Mouse (Mus musculus): ENCODE results near the gene Gm11172. TPM values are rescaled to one million over a fixed set of nuclear protein-coding genes. Genes with fewer than 3 reads are reported as not detected.

Gene Gm11172
- polyA plus RNA-seq, 1 experiment from 2014 or later, result not detected

DNA sequence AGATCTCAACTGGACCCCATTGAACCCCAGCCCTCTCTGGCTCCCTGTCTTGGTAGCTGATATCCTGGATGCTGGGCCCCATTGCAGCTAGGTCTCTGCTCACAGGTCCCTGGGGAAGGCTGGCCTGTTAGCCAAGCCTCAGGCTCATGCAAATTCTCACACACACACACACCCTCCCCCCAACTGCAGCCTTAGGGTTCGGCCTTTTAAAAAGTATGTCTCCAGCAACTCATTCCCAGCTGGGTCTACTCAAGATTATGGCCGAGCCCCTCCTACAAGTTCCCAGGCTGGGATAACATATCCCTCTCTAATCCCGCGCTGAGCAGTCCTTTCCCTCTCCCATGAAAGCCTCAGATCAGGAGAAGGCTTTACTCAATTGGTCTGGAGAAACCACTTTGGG is 8.7 kb downstream of the Gm11172 start:
- no peak overlapping the region for H3K27ac ChIP-seq (ENCODE audit: low read depth, low read length)
- no peak overlapping the region for H3K4me2 ChIP-seq (ENCODE audit: low read length)
- WGBS, result 73% methylated on average over 4 of the region's 4 CpGs
- H3K9me3 ChIP-seq (ENCODE audit: control insufficient read depth, low read length), result no peaks in the 10 kb centered on the region; the same call in 1 of the 2 replicates
- no peak overlapping the region for H3K4me3 ChIP-seq (ENCODE audit: low read length)
- H3K9ac ChIP-seq (ENCODE audit: low read depth, low read length), result no peak overlapping the region
- ATAC-seq, result no peak
- no peaks in the 10 kb centered on the region for H3K36me3 ChIP-seq (ENCODE audit: control insufficient read depth, insufficient read depth, low read length)
- no peaks in the 10 kb centered on the region for H3K4me1 ChIP-seq (ENCODE audit: control insufficient read depth, insufficient read depth, low read depth, low read length)
- no peaks in the 10 kb centered on the region for H3K27me3 ChIP-seq (replicated peaks; ENCODE audit: control insufficient read depth, insufficient read depth, low read length)

- 86% methylated on average over 1 of the region's 1 CpGs for WGBS
- no peak overlapping the region for H3K27ac ChIP-seq (ENCODE audit: low read depth, low read length)
- H3K4me3 ChIP-seq (ENCODE audit: low read length), result no peak overlapping the region
- ATAC-seq, result no peak
- no peaks in the 10 kb centered on the region; the same call in 1 of the 2 replicates for H3K9me3 ChIP-seq (ENCODE audit: control insufficient read depth, low read length)
- H3K36me3 ChIP-seq (ENCODE audit: control insufficient read depth, insufficient read depth, low read length), result no peaks in the 10 kb centered on the region
- no peak overlapping the region for H3K9ac ChIP-seq (ENCODE audit: low read depth, low read length)
- H3K27me3 ChIP-seq (replicated peaks; ENCODE audit: control insufficient read depth, insufficient read depth, low read length), result no peaks in the 10 kb centered on the region
- no peaks in the 10 kb centered on the region for H3K4me1 ChIP-seq (ENCODE audit: control insufficient read depth, insufficient read depth, low read depth, low read length)
- H3K4me2 ChIP-seq (ENCODE audit: low read length), result no peak overlapping the region
These were observed 11.8 kb downstream of the Gm11172 start for GRCm38 (mm10) chr16:10824536-10824935.

DNA sequence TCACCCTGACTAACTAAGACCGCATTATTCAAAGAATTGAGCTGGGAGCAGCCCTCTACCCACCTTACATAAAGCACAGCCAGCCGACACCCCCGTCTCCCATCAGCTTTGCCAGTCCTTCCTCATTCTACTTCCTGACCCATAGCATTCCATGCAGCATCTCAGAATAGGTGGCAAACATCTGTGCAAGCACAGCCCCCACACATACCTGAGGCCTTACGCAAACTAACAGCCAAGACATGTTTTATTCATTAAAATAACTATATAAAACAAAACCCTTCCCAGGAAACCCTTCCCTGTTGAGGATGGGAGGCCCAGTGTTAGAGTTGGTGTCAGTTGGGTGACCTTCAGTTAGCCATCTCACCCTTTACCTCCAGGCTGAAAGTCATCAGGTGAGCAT is 13.1 kb downstream of the Gm11172 start:
- Histone ChIP-seq H3K9me3 (ENCODE audit: control insufficient read depth, low read length) (no peaks in the 10 kb centered on the region; the same call in 1 of the 2 replicates), H3K27ac (ENCODE audit: low read depth, low read length) (no peak overlapping the region), H3K27me3 (replicated peaks; ENCODE audit: control insufficient read depth, insufficient read depth, low read length) (no peaks in the 10 kb centered on the region), H3K9ac (ENCODE audit: low read depth, low read length) (no peak overlapping the region), H3K4me3 (ENCODE audit: low read length) (no peak overlapping the region), H3K36me3 (ENCODE audit: control insufficient read depth, insufficient read depth, low read length) (no peaks in the 10 kb centered on the region), H3K4me1 (ENCODE audit: control insufficient read depth, insufficient read depth, low read depth, low read length) (no peaks in the 10 kb centered on the region), H3K4me2 (ENCODE audit: low read length) (no peak overlapping the region)
- 89% methylated on average over 4 of the region's 4 CpGs for WGBS
- no peak for ATAC-seq

DNA sequence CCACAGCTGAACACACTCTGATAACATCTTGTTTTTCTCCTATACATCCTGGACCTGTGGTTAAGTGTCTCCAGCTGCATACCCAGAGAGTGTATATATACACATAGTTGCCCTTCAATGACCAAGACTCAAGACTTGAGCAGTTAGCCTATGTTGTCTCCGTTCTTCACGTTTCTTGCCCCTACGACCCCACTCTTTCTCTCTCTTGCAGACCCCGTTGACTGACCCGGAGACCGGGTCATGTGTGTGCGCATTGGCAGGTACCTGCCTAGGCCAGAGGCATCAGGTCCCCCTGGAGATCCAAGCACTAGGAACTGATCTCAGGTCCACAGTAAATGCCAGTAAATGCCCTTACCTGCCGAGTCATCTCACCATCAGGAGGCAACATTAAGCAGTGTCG is 14.6 kb downstream of the Gm11172 start:
- WGBS, result 93% methylated on average over 9 of the region's 9 CpGs
- Histone ChIP-seq H3K4me2 (ENCODE audit: low read length) (no peak overlapping the region), H3K9ac (ENCODE audit: low read depth, low read length) (no peak overlapping the region), H3K4me3 (ENCODE audit: low read length) (no peak overlapping the region), H3K27ac (ENCODE audit: low read depth, low read length) (no peak overlapping the region), H3K36me3 (ENCODE audit: control insufficient read depth, insufficient read depth, low read length) (no peaks in the 10 kb centered on the region), H3K27me3 (replicated peaks; ENCODE audit: control insufficient read depth, insufficient read depth, low read length) (no peaks in the 10 kb centered on the region), H3K9me3 (ENCODE audit: control insufficient read depth, low read length) (no peaks in the 10 kb centered on the region; the same call in 1 of the 2 replicates), H3K4me1 (ENCODE audit: control insufficient read depth, insufficient read depth, low read depth, low read length) (no peaks in the 10 kb centered on the region)
- ATAC-seq, result no peak

DNA sequence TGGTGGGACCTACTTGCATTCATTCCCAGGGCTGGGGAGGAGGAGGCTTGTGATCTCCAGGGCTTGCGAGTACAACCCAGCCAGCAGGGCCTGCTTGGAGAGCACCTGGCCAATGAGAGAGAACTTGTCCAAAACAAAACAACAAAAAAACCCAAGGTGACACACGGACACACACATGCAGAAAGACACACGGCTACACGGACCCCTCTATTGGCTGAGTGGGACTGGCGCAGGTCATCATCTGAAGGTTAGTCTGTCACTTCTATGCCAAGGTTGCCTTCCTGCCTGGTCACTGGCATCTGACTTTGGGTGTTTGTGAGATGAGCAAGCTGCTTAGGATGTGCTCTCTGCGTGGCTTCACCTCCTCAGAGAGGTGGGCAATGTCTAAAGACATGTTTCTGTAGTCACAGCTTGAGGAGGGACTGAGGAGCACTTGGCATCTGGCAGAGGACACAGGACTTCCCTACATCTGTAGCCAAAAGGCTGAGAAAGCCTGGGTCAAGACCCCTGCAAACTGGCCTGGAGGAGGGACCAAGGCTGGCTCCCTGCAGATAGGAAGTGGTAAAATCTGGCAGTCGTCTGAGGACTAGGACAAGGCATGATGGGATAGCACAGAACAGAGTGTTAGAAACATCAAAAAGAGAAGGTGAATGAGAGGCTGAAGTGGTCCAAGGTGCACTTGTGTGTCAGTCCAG is 15.2 kb downstream of the Gm11172 start:
- no peak for ATAC-seq
- Histone ChIP-seq H3K4me2 (ENCODE audit: low read length) (no peak overlapping the region), H3K9ac (ENCODE audit: low read depth, low read length) (no peak overlapping the region), H3K9me3 (ENCODE audit: control insufficient read depth, low read length) (no peaks in the 10 kb centered on the region; the same call in 1 of the 2 replicates), H3K36me3 (ENCODE audit: control insufficient read depth, insufficient read depth, low read length) (no peaks in the 10 kb centered on the region), H3K4me3 (ENCODE audit: low read length) (no peak overlapping the region), H3K27ac (ENCODE audit: low read depth, low read length) (no peak overlapping the region), H3K4me1 (ENCODE audit: control insufficient read depth, insufficient read depth, low read depth, low read length) (no peaks in the 10 kb centered on the region), H3K27me3 (replicated peaks; ENCODE audit: control insufficient read depth, insufficient read depth, low read length) (no peaks in the 10 kb centered on the region)
- 88% methylated on average over 7 of the region's 7 CpGs for WGBS

DNA sequence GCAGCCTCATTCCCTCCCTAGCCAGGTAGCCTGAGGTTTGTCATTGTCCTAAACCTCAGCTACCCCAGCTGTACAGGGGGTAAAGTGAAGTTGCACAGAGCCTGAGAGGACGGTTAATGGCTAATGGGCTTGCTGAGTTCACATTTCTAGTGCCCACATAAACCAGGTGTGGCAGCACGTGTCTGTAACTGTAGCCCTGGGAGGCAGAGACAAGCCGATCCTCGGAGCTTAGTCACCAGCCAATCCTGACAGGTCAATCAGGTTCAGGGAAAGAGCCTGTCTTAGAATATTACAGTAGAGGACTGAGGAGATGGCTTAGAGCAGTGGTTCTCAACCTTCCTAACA is 15.7 kb downstream of the Gm11172 start:
- Histone ChIP-seq H3K4me3 (ENCODE audit: low read length) (no peak overlapping the region), H3K4me2 (ENCODE audit: low read length) (no peak overlapping the region), H3K27me3 (replicated peaks; ENCODE audit: control insufficient read depth, insufficient read depth, low read length) (no peaks in the 10 kb centered on the region), H3K9ac (ENCODE audit: low read depth, low read length) (no peak overlapping the region), H3K4me1 (ENCODE audit: control insufficient read depth, insufficient read depth, low read depth, low read length) (no peaks in the 10 kb centered on the region), H3K27ac (ENCODE audit: low read depth, low read length) (no peak overlapping the region), H3K9me3 (ENCODE audit: control insufficient read depth, low read length) (no peaks in the 10 kb centered on the region; the same call in 1 of the 2 replicates), H3K36me3 (ENCODE audit: control insufficient read depth, insufficient read depth, low read length) (no peaks in the 10 kb centered on the region)
- WGBS, result 83% methylated on average over 4 of the region's 4 CpGs
- ATAC-seq, result no peak

- ATAC-seq, result no peak
- WGBS, result 8% methylated on average over 12 of the region's 12 CpGs
- Histone ChIP-seq H3K27ac (ENCODE audit: low read depth, low read length) (no peak overlapping the region), H3K9me3 (ENCODE audit: control insufficient read depth, low read length) (no peaks in the 10 kb centered on the region), H3K9ac (ENCODE audit: low read depth, low read length) (no peak overlapping the region), H3K4me2 (ENCODE audit: low read length) (peak overlapping the region; percentile 99), H3K4me1 (ENCODE audit: control insufficient read depth, insufficient read depth, low read depth, low read length) (peaks cover 6% of the 10 kb centered on the region), H3K36me3 (ENCODE audit: control insufficient read depth, insufficient read depth, low read length) (no peaks in the 10 kb centered on the region), H3K27me3 (replicated peaks; ENCODE audit: control insufficient read depth, insufficient read depth, low read length) (no peaks in the 10 kb centered on the region), H3K4me3 (ENCODE audit: low read length) (peak overlapping the region; percentile 86)
These were observed 21.8 kb downstream of the Gm11172 start for GRCm38 (mm10) chr16:10834542-10834910.

- WGBS, result under 1% methylated on average over 41 of the region's 69 CpGs
- H3K4me3 ChIP-seq (ENCODE audit: low read length), result peak within 1 kb of the TSS; percentile 86
- H3K4me2 ChIP-seq (ENCODE audit: low read length), result peak within 1 kb of the TSS; percentile 99
- H3K27me3 ChIP-seq (replicated peaks; ENCODE audit: control insufficient read depth, insufficient read depth, low read length), result no peaks in the 10 kb centered on the region
- ATAC-seq, result peak; percentile 96
- H3K9me3 ChIP-seq (ENCODE audit: control insufficient read depth, low read length), result no peaks in the 10 kb centered on the region
- peaks cover 6% of the 10 kb centered on the region for H3K4me1 ChIP-seq (ENCODE audit: control insufficient read depth, insufficient read depth, low read depth, low read length)
- no peaks in the 10 kb centered on the region for H3K36me3 ChIP-seq (ENCODE audit: control insufficient read depth, insufficient read depth, low read length)
- H3K9ac ChIP-seq (ENCODE audit: low read depth, low read length), result peak within 1 kb of the TSS; percentile 69
- H3K27ac ChIP-seq (ENCODE audit: low read depth, low read length), result peak within 1 kb of the TSS; percentile 17; the same call in 1 of the 2 replicates
These were observed 22.3 kb downstream of the Gm11172 start, which contains the start of gene Rmi2 for GRCm38 (mm10) chr16:10834911-10835587. Gene Rmi2 (plus strand): TSS chr16:10835059.

DNA sequence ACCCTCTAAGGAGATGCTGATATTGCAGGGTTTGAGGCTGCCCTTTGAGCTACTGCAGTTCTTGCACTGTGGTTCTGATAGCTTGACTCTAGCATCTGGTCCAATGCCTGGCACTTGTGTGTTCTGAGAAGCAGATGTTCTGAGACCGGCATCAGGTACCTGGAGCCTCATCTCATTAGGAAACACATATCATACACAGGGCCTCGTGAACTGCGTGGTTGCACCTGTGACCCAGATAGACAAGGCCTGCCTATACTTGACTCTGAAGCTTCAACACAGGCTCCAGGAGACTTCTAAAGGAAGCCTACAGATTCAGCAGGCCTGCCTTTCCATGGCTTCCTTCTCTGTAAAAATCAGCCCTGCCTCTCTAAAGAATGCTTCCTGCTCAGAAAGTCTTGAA is 23.7 kb downstream of the Gm11172 start:
- ATAC-seq, result no peak
- no peaks in the 10 kb centered on the region for H3K27me3 ChIP-seq (replicated peaks; ENCODE audit: control insufficient read depth, insufficient read depth, low read length)
- H3K4me2 ChIP-seq (ENCODE audit: low read length), result no peak overlapping the region
- H3K36me3 ChIP-seq (ENCODE audit: control insufficient read depth, insufficient read depth, low read length), result no peaks in the 10 kb centered on the region
- 93% methylated on average over 3 of the region's 3 CpGs for WGBS
- no peak overlapping the region for H3K4me3 ChIP-seq (ENCODE audit: low read length)
- H3K4me1 ChIP-seq (ENCODE audit: control insufficient read depth, insufficient read depth, low read depth, low read length), result peaks cover 6% of the 10 kb centered on the region
- no peak overlapping the region for H3K9ac ChIP-seq (ENCODE audit: low read depth, low read length)
- H3K27ac ChIP-seq (ENCODE audit: low read depth, low read length), result no peak overlapping the region
- H3K9me3 ChIP-seq (ENCODE audit: control insufficient read depth, low read length), result no peaks in the 10 kb centered on the region
